Mouse (Mus musculus) neural tube, embryonic 11.5 days (tissue): Measurements from ENCODE around the gene Polr2l. TPM values are rescaled to one million over a fixed set of nuclear protein-coding genes. Genes with fewer than 3 reads are reported as not detected.

Source experiments
- ATAC-seq: fragments of 200-750 bp; cut with Nextera tagmentation; 2 replicates; pipeline ENCODE4 v1.8.0; 2017; ENCODE audit warnings: moderate number of reproducible peaks, mild to moderate bottlenecking, moderate TSS enrichment, moderate library complexity; ENCODE audit not compliant: insufficient read depth, low FRiP score, low TSS enrichment
- DNase-seq: peaks from one replicate; pipeline ENCODE4 v3.0.0-alpha.2; 2015; ENCODE audit warnings: low spot score
- H3K27ac ChIP-seq: fragments of 300-500 bp; sonication (generic); 2 replicates; pipeline ENCODE4 v1.5.1; 2014; ENCODE audit warnings: low read depth, mild to moderate bottlenecking, low read length
- H3K27me3 ChIP-seq: fragments of 300-500 bp; sonication (generic); 2 replicates; pipeline ENCODE4 v1.6.1; 2014; ENCODE audit warnings: mild to moderate bottlenecking, low read length, mixed read lengths; ENCODE audit not compliant: control insufficient read depth, insufficient read depth
- H3K36me3 ChIP-seq: fragments of 300-500 bp; sonication (generic); 2 replicates; pipeline ENCODE4 v1.6.1; 2014; ENCODE audit warnings: mild to moderate bottlenecking, low read length, moderate library complexity, mixed read lengths; ENCODE audit not compliant: control insufficient read depth, insufficient read depth
- H3K4me1 ChIP-seq: fragments of 300-500 bp; sonication (generic); 2 replicates; pipeline ENCODE4 v1.6.1; 2014; ENCODE audit warnings: low read length, mixed read lengths; ENCODE audit not compliant: control insufficient read depth, insufficient read depth
- H3K4me2 ChIP-seq: fragments of 300-500 bp; sonication (generic); 2 replicates; pipeline ENCODE4 v1.6.1; 2014; ENCODE audit warnings: low read depth, mild to moderate bottlenecking, moderate library complexity
- H3K4me3 ChIP-seq: fragments of 300-500 bp; sonication (generic); 2 replicates; pipeline ENCODE4 v1.5.1; 2014; ENCODE audit warnings: low read depth, low read length
- H3K9ac ChIP-seq: fragments of 300-500 bp; sonication (generic); 2 replicates; pipeline ENCODE4 v1.6.1; 2014; ENCODE audit warnings: mild to moderate bottlenecking, low read length
- H3K9me3 ChIP-seq: fragments of 300-500 bp; sonication (generic); 2 replicates; pipeline ENCODE4 v1.6.1; 2016; ENCODE audit warnings: low read length; ENCODE audit not compliant: control insufficient read depth
- WGBS: fragments of 180-500 bp; shearing (Covaris S2); extraction: QIAGEN DNeasy Blood & Tissue Kit; methylation state at CpG from one replicate; pipeline ENCODE4 v1.1.7; 2014; 5-methylcytosine and 5-hydroxymethylcytosine counted together
- polyA plus RNA-seq: library from polyadenylated mRNA; unstranded; fragments of >200 nt; fragmentation: Nextera tagmentation; extraction: Ambion mirVana; gene quantifications from 2 replicates; pipeline ENCODE4 v1.2.1, GENCODE M21; 2014

The Polr2l gene
- polyA plus RNA-seq, 1 experiment from 2014 or later, result 79.2 TPM

GRCm38 (mm10) chr7:141472763-141473162, 2.2 kb downstream of the Polr2l start:
- Histone ChIP-seq H3K36me3 (peaks cover 20% of the 10 kb centered on the region), H3K9me3 (no peaks in the 10 kb centered on the region), H3K27ac (no peak overlapping the region), H3K4me2 (no peak overlapping the region; the same call in 1 of the 2 replicates), H3K4me3 (no peak overlapping the region), H3K4me1 (peaks cover 33% of the 10 kb centered on the region), H3K27me3 (peaks cover 12% of the 10 kb centered on the region; the same call in 1 of the 2 replicates), H3K9ac (no peak overlapping the region)
- 90% methylated on average over 6 of the region's 6 CpGs for WGBS
- ATAC-seq, result no peak
- no peak for DNase-seq

GRCm38 (mm10) chr7:141472226-141472625, 2.7 kb downstream of the Polr2l start:
- H3K4me1 ChIP-seq, result peaks cover 33% of the 10 kb centered on the region
- DNase-seq (no peak), ATAC-seq (no peak)

GRCm38 (mm10) chr7:141471236-141471635, 3.7 kb downstream of the Polr2l start:
- H3K4me2 ChIP-seq, result no peak overlapping the region

More at GRCm38 (mm10) chr7:141472226-141472625, 2.7 kb downstream of the Polr2l start:
- peaks cover 10% of the 10 kb centered on the region; the same call in 1 of the 2 replicates for H3K27me3 ChIP-seq
- H3K4me3 ChIP-seq, result no peak overlapping the region
- H3K36me3 ChIP-seq, result peaks cover 20% of the 10 kb centered on the region
- no peak overlapping the region for H3K4me2 ChIP-seq
- H3K9ac ChIP-seq, result no peak overlapping the region
- no peaks in the 10 kb centered on the region for H3K9me3 ChIP-seq
- H3K27ac ChIP-seq, result no peak overlapping the region
- 88% methylated on average over 6 of the region's 6 CpGs for WGBS

DNA sequence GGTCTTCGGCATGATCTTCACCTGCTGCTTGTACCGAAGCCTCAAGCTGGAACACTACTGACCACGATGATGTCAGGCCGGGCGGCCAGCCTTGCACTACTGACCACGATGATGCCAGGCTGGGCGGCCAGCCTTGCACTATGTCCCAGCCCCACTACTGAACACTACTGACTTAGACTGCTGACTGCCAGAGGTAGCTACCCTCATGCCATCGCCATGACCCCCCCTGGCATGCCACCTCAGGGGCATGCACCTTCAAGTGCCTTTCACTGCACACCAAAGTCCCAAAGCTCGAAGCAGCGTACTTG, 4.3 kb downstream of the Polr2l start:
- Histone ChIP-seq H3K27me3 (peaks cover 11% of the 10 kb centered on the region), H3K4me3 (no peak overlapping the region), H3K4me1 (peaks cover 29% of the 10 kb centered on the region), H3K9me3 (no peaks in the 10 kb centered on the region), H3K36me3 (peaks cover 20% of the 10 kb centered on the region), H3K4me2 (no peak overlapping the region), H3K9ac (no peak overlapping the region), H3K27ac (no peak overlapping the region)
- WGBS, result 94% methylated on average over 10 of the region's 10 CpGs
- DNase-seq (no peak), ATAC-seq (no peak)

More at GRCm38 (mm10) chr7:141471236-141471635, 3.7 kb downstream of the Polr2l start:
- Histone ChIP-seq H3K36me3 (peaks cover 20% of the 10 kb centered on the region), H3K27ac (no peak overlapping the region), H3K4me3 (no peak overlapping the region), H3K27me3 (peaks cover 12% of the 10 kb centered on the region; the same call in 1 of the 2 replicates), H3K9me3 (no peaks in the 10 kb centered on the region), H3K4me1 (peaks cover 36% of the 10 kb centered on the region), H3K9ac (no peak overlapping the region)
- DNase-seq, result no peak
- ATAC-seq, result no peak
- WGBS, result 93% methylated on average over 1 of the region's 1 CpGs

GRCm38 (mm10) chr7:141469901-141470636, 4.9 kb downstream of the Polr2l start:
- Histone ChIP-seq H3K4me1 (peaks cover 28% of the 10 kb centered on the region), H3K9ac (no peak overlapping the region), H3K4me3 (no peak overlapping the region; the same call in 1 of the 2 replicates), H3K9me3 (no peaks in the 10 kb centered on the region), H3K36me3 (peaks cover 20% of the 10 kb centered on the region), H3K4me2 (no peak overlapping the region), H3K27me3 (peaks cover 16% of the 10 kb centered on the region), H3K27ac (0 out of 2 replicates have a peak overlapping the region, but pooled peaks have one; percentile 6)
- DNase-seq (no peak), ATAC-seq (no peak)
- 93% methylated on average over 18 of the region's 18 CpGs for WGBS

- Histone ChIP-seq H3K4me3 (peak overlapping the region; percentile 72), H3K36me3 (peaks cover 20% of the 10 kb centered on the region), H3K27me3 (peaks cover 24% of the 10 kb centered on the region), H3K4me1 (peaks cover 26% of the 10 kb centered on the region), H3K9ac (peak overlapping the region; percentile 50), H3K9me3 (no peaks in the 10 kb centered on the region), H3K27ac (no peak overlapping the region), H3K4me2 (peak overlapping the region; percentile 68)
- ATAC-seq (no peak), DNase-seq (no peak)
- 86% methylated on average over 6 of the region's 6 CpGs for WGBS
Observed at GRCm38 (mm10) chr7:141469352-141469751, 5.6 kb downstream of the Polr2l start.

- peaks cover 21% of the 10 kb centered on the region for H3K4me1 ChIP-seq
- peak; percentile 67 for ATAC-seq
- 22% methylated on average over 8 of the region's 8 CpGs for WGBS
Observed at GRCm38 (mm10) chr7:141468522-141469211, 6.3 kb downstream of the Polr2l start.

DNA sequence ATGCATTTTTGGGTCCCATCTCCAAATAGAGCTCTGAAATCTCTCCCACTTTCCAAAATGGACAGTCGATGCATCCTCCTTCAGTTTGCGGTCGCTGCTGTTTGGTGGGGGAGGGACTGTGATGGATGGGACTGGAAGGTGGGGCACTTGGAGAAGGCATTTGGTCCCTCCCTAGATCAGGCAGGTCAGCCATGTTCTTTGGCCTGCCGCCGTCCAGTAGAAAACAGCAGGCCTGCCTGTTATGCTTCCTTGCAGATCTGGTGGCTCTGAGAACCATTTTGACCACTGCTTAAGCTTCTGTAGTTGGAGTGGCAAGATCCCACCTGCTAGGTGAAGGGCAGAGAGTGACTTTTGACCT, 6.8 kb downstream of the Polr2l start:
- H3K4me2 ChIP-seq, result peak overlapping the region; percentile 68
- ATAC-seq, result peak; percentile 20; the same call in 1 of the 2 replicates
- 14% methylated on average over 5 of the region's 5 CpGs for WGBS
- H3K4me3 ChIP-seq, result peak overlapping the region; percentile 72
- peaks cover 20% of the 10 kb centered on the region for H3K36me3 ChIP-seq
- H3K9me3 ChIP-seq, result no peaks in the 10 kb centered on the region
- peak overlapping the region; percentile 86 for H3K9ac ChIP-seq
- H3K27me3 ChIP-seq, result peaks cover 36% of the 10 kb centered on the region
- peaks cover 18% of the 10 kb centered on the region for H3K4me1 ChIP-seq
- H3K27ac ChIP-seq, result peak overlapping the region; percentile 83
- no peak for DNase-seq

More at GRCm38 (mm10) chr7:141468522-141469211, 6.3 kb downstream of the Polr2l start:
- Histone ChIP-seq H3K27me3 (peaks cover 30% of the 10 kb centered on the region), H3K36me3 (peaks cover 20% of the 10 kb centered on the region), H3K4me2 (peak overlapping the region; percentile 68), H3K9me3 (no peaks in the 10 kb centered on the region), H3K27ac (peak overlapping the region; percentile 83), H3K9ac (peak overlapping the region; percentile 86), H3K4me3 (peak overlapping the region; percentile 72)
- DNase-seq, result peak; percentile 74
